In genomic region chr16:86389063-86389723, GRCm38 (mm10) we compare ENCODE assay signal across 10 mouse cellular contexts.
A peak's percentile ranks its signal among the peaks of the same experiment; 100 is the strongest.
DNase-seq lines count a peak whose midpoint lies in the region; TF ChIP-seq lines count a peak whose summit lies in the region.
"Had no signal": no experiment of that assay in that cellular context is flagged by ENCODE, and none has a peak within 500 bp of the region (broad histone marks: within the 10 kb centered on the region; RNA-seq: fewer than 3 reads in every experiment).

No protein-coding gene starts in this region.

- DNase-seq in left cerebral cortex, postnatal 14 days (ENCODE audit: low spot score in 2 of 2), result peak; percentile 29 to 30
- no peak for DNase-seq in left cerebral cortex, adult 2 months (ENCODE audit: extremely low spot score in 1 of 2, low spot score in 2 of 2)
- DNase-seq in 3T3-L1 (ENCODE audit: low read depth, low spot score) (peak; percentile 58), NIH3T3 (ENCODE audit: low read depth) (peak; percentile 71)
- DNase-seq in kidney, postnatal 36 days, result peak; percentile 70 to 82
- no peak for DNase-seq in heart, postnatal 36 days
- no peak for DNase-seq in embryo, embryonic 10.5 days (ENCODE audit: low spot score)
- DNase-seq: heart, adult 18-20 months; thymus, postnatal 36 days had no signal

- intact Hi-C loops in left cerebral cortex, postnatal 14 days (cut with DNase I), result no loop called here
- intact Hi-C loops in left cerebral cortex, adult 2 months (cut with DNase I), result no loop called here
- intact Hi-C loops in heart, postnatal 36 days (cut with DNase I), result no loop called here

- no peak for TF ChIP-seq CTCF in left cerebral cortex, adult 2 months (IDR thresholded peaks at IDR 0.05)

- no peak overlapping the region for H3K27ac ChIP-seq in left cerebral cortex, adult 2 months
- H3K27ac ChIP-seq: forebrain, embryonic 15.5 days had no signal

- no peak overlapping the region for H3K4me3 ChIP-seq in left cerebral cortex, adult 2 months
- H3K4me3 ChIP-seq: forebrain, embryonic 15.5 days had no signal

Comparison
In these comparisons a context has a peak if more than half of its experiments do, and no peak if none do; other contexts are left out.
1. DNase-seq: peak in left cerebral cortex, postnatal 14 days (2 of 2), 3T3-L1 (single experiment), NIH3T3 (single experiment) and kidney, postnatal 36 days (2 of 2); none in left cerebral cortex, adult 2 months (0 of 2), heart, postnatal 36 days (0 of 2) and embryo, embryonic 10.5 days (single experiment).